Mouse (Mus musculus): ENCODE data around the gene Tex37.

Tex37 gene

GRCm38 (mm10) chr6:70880714-70881304, 37.9 kb downstream of the Tex37 start:
- peak; percentile 86 for DNase-seq (ENCODE audit: low spot score)

DNA sequence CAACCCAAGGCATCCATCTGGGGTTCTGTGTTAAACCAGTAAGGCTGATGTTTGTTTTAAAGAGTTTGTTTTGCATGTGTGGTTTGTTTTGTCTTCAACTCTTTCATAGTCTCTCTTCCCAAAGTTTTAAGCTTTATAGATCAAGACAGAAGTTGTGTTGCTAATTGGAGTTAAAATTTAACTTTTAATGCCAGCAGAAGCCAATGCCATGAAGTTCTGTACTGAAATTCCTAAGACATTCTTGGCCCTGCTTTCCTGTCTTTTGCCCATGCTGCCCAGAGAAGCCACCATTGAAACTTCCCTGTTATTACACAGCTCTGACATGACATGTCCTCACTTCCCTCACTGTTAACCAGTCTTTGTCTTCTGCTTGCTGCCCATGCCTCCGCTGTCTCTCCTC, 43.7 kb downstream of the Tex37 start:
- no peak for DNase-seq (ENCODE audit: low spot score)

- DNase-seq (ENCODE audit: low spot score) = no peak
Measured at GRCm38 (mm10) chr6:70874035-70874775, 44.5 kb downstream of the Tex37 start.

DNA sequence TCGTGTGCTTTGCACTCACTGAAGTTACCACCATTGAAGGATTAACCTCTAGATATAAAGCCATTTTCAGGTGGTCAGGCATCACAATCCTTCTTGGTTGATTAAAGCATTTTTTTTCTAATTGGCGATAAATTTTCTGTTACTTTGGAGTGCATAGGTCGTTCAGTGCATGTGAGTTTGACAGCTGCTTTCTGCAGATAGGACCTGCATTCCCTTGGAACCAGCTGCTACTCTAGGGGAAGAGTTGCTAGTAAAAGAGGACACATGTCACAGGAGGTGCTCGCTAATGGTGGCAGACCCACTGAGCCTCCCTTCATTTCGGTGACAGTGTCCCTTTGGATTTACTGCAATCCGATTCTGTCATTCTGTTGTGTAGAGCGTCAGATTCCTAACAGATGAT, 46.2 kb downstream of the Tex37 start:
- no peak for DNase-seq (ENCODE audit: low spot score)

DNA sequence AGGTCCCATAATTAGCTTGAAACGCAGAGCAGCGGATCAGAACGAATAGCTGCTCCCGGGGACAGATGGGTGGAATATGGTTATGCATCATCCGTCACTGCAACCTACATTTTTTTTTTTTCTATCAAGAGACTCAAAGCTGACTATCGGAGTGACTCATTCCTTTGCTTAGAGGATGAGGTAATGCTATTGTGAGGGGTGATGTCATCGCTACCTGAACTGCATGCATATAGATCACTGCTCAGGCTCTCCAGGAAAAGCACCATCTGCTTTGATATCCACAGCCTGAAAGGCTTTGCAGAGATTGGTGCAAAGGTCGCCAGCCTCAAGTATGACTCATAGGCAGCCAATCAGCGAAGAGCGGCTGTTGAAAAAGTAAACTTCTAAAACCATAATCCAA, 46.6 kb downstream of the Tex37 start:
- DNase-seq (ENCODE audit: low spot score) = peak; percentile 71

DNA sequence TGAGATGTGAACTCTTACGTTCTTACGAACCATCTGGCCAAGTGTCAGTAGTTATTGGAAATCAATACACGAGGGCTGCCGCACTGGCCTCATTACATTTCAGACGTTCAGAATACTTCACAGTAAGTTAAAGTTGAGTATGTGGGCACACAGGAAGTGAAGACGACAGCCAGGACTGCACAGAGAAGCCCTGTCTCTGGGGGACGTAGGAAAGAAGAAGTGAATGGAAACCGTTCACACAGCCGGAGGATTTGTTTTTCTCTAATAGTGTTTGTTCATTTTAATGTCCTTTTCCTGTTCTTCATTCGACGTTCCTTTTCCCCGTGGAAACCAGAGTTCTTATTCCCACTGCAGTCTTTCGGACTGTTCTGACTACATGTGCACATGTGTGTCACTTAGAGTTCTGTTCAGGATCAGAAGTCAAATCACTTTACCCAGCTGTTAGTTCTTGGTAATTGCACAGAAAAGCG, 47.2 kb downstream of the Tex37 start:
- DNase-seq (ENCODE audit: low spot score) = peak; percentile 31

- no peak for DNase-seq (ENCODE audit: low spot score)
Measured at GRCm38 (mm10) chr6:70867297-70867696, 51.4 kb downstream of the Tex37 start.

DNA sequence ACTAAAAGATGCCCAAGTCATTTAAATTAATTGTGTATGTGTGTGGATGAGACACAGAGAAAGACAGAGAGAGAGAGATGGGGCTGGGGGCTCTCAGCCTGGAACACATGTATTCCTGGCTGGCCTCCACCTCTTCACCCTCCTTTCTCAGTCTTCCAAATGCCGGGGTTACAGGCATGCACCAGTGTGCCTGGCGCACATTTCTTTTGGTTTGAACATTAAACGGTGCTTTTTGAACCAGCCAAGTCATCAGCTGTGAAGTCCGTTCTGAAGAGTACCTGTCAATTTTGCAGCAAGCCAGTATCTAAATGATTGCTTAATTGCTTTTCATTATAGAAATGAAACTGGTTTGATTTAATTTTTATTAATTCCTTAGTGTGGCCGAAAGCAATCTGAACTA, 52.0 kb downstream of the Tex37 start:
- no peak for DNase-seq (ENCODE audit: low spot score)

DNA sequence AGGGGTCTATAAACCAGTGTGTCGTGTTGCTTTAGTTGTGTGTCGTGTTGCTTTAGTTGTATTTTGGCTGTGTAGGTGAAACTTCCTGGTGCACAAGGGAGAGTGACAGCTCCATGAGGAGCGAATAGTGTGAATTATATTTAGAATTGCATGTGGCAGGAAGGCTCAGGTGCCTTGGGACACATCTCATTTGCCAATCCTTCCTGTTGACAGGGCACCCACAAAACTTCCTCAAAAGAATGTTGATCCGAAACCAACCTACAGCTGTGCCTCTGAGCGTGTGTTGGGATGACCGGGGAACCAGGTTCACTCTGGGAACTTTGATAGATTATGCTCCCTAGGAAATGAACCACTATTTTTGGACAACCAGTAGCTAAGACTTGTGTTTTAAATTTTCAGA, 54.4 kb downstream of the Tex37 start:
- DNase-seq (ENCODE audit: low spot score) = no peak
